Comparison of ENCODE assay signal across 8 mouse cellular contexts in the genomic region with DNA sequence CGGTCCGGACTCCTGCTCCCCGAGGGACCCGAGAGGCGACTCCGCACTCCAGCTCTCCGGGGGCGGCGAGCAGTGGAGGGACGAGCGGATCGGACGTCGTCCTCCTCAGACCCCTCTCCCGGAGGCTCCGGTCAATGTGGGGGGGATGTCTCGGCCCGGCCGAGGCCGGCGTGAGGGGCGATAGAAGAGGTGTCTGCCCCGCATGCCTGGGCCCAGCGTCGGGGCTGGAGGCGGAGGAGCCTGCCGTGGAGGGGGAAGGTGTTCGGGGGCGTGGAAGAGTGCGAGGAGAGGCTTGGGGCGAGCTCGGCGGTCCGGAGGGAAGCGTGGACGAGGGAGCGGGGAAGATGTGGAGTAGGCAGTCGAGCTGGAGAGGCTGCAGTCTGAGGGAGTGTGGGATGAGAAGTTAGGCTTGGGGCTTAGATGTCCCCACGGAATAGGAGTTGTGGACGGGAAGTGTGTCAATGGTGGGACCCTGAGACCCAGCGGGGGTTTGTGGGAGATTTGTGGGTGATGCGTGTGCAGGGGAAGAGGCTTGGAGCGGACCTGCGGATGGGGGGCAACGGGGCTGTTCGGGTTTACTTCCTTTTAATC. TPM values are rescaled to one million over a fixed set of nuclear protein-coding genes. Genes with fewer than 3 reads are reported as not detected.
DNase-seq lines count a peak whose midpoint lies in the region; ATAC-seq lines count a peak whose summit lies in the region.

No protein-coding gene starts in this region.

- no peaks in the 10 kb centered on the region for H3K27me3 ChIP-seq in heart, embryonic 14.5 days (ENCODE audit: control insufficient read depth, insufficient read depth, low read length)
- H3K27me3 ChIP-seq in liver, embryonic 13.5 days, result no peaks in the 10 kb centered on the region
- H3K27me3 ChIP-seq in neural tube, embryonic 14.5 days (ENCODE audit: control insufficient read depth, insufficient read depth, low read length), result no peaks in the 10 kb centered on the region

- H3K4me3 ChIP-seq in heart, embryonic 14.5 days (ENCODE audit: control insufficient read depth in 1 of 2, insufficient read depth in 1 of 2, low read depth in 1 of 2, low read length in 2 of 2), result peak overlapping the region; percentile 68 to 79
- H3K4me3 ChIP-seq in liver, embryonic 13.5 days (replicated peaks), result peak overlapping the region; percentile 84
- H3K4me3 ChIP-seq in neural tube, embryonic 14.5 days (ENCODE audit: low read depth, low read length), result peak overlapping the region; percentile 98

- peak overlapping the region; percentile 90 for H3K4me2 ChIP-seq in heart, embryonic 14.5 days (ENCODE audit: low read length)
- peak overlapping the region; percentile 75 for H3K4me2 ChIP-seq in liver, embryonic 13.5 days
- H3K4me2 ChIP-seq in neural tube, embryonic 14.5 days (ENCODE audit: low read depth, low read length), result peak overlapping the region; percentile 83

- H3K27ac ChIP-seq in heart, embryonic 14.5 days (replicated peaks in 1 of 2; ENCODE audit: control insufficient read depth in 1 of 2, insufficient read depth in 1 of 2, low read depth in 2 of 2, low read length in 2 of 2), result peak overlapping the region; percentile 74 to 78
- H3K27ac ChIP-seq in liver, embryonic 13.5 days, result peak overlapping the region; percentile 87
- peak overlapping the region; percentile 85 for H3K27ac ChIP-seq in neural tube, embryonic 14.5 days (ENCODE audit: low read depth, low read length)

- H3K36me3 ChIP-seq in heart, embryonic 14.5 days (ENCODE audit: control insufficient read depth, insufficient read depth, low read length), result no peaks in the 10 kb centered on the region
- H3K36me3 ChIP-seq in liver, embryonic 13.5 days, result no peaks in the 10 kb centered on the region
- no peaks in the 10 kb centered on the region for H3K36me3 ChIP-seq in neural tube, embryonic 14.5 days (ENCODE audit: control insufficient read depth, insufficient read depth, low read length)

- no peaks in the 10 kb centered on the region for H3K9me3 ChIP-seq in heart, embryonic 14.5 days (ENCODE audit: control insufficient read depth, low read length)
- H3K9me3 ChIP-seq in liver, embryonic 13.5 days (replicated peaks), result no peaks in the 10 kb centered on the region
- no peaks in the 10 kb centered on the region for H3K9me3 ChIP-seq in neural tube, embryonic 14.5 days (ENCODE audit: control insufficient read depth, low read length)

- peaks cover 0 to 7% of the 10 kb centered on the region in 2 experiments; a peak in 2 of 4 replicates for H3K4me1 ChIP-seq in heart, embryonic 14.5 days (ENCODE audit: control insufficient read depth in 2 of 2, insufficient read depth in 2 of 2, low read length in 2 of 2)
- H3K4me1 ChIP-seq in liver, embryonic 13.5 days (replicated peaks), result peaks cover 43% of the 10 kb centered on the region
- H3K4me1 ChIP-seq in neural tube, embryonic 14.5 days (ENCODE audit: control insufficient read depth, insufficient read depth, low read length), result peaks cover 5% of the 10 kb centered on the region

- under 1% methylated on average over 46 of the region's 46 CpGs for WGBS in heart, embryonic 14.5 days
- 0% methylated on average over 44 of the region's 46 CpGs for WGBS in liver, embryonic 13.5 days (ENCODE audit: insufficient replicate concordance)
- 1% methylated on average over 46 of the region's 46 CpGs for WGBS in neural tube, embryonic 14.5 days

- ATAC-seq in heart, embryonic 14.5 days (ENCODE audit: insufficient number of reproducible peaks, insufficient read depth, low FRiP score, low read depth), result peak; percentile 48; the same call in 1 of the 2 replicates
- ATAC-seq in granulocyte monocyte progenitor cell, adult 5-6 weeks (replicated peaks; ENCODE audit: poor library complexity, severe bottlenecking), result peak; percentile 61
- peak; percentile 64 for ATAC-seq in liver, embryonic 13.5 days (ENCODE audit: low read depth)
- ATAC-seq in neural tube, embryonic 14.5 days (ENCODE audit: low read depth), result peak; percentile 62; the same call in 1 of the 2 replicates

- peak overlapping the region; percentile 83 for H3K9ac ChIP-seq in heart, embryonic 14.5 days (ENCODE audit: low read length)
- peak overlapping the region; percentile 94 for H3K9ac ChIP-seq in liver, embryonic 13.5 days
- peak overlapping the region; percentile 86 for H3K9ac ChIP-seq in neural tube, embryonic 14.5 days (replicated peaks; ENCODE audit: low read depth, low read length)

- no peak for DNase-seq in heart, postnatal 4 days
- peak; percentile 64 for DNase-seq in CD4-positive, CD25-positive, alpha-beta regulatory T cell, adult 2 months (ENCODE audit: low read depth, low spot score)
- peak; percentile 60 to 71 for DNase-seq in adrenal gland, postnatal 36 days
- no peak for DNase-seq in liver, embryonic 13.5 days
- no peak for DNase-seq in cerebellum, postnatal 25 days

RNA-seq across cellular contexts. Expression of a gene that starts 0.4 kb away (rescaled TPM):
- polyA plus RNA-seq in heart, embryonic 14.5 days (2014; fragmentation: Nextera tagmentation; extraction: Ambion mirVana), result 6.6 and 8.1 TPM in 2 replicates
- total RNA-seq in heart, postnatal 4 days (2021), result 10 to 100 TPM; 10.9 to 11.3 TPM
- 10 to 100 TPM; 22.1 to 24.5 TPM for total RNA-seq in adrenal gland, postnatal 36 days (2021)
- 23.5 and 26.8 TPM in 2 replicates for total RNA-seq in granulocyte monocyte progenitor cell, adult 5-6 weeks (2014; fragmentation: Nextera tagmentation)
- 32.9 and 36.1 TPM in 2 replicates for total RNA-seq in granulocyte monocyte progenitor cell, adult 5-6 weeks (2017)
- polyA plus RNA-seq in liver, embryonic 13.5 days (2015; fragmentation: Nextera tagmentation; extraction: Ambion mirVana), result 4.5 and 5.8 TPM in 2 replicates
- polyA plus RNA-seq in neural tube, embryonic 14.5 days (2014; fragmentation: Nextera tagmentation; extraction: Ambion mirVana), result 10.4 and 11.0 TPM in 2 replicates

RNA-seq across cellular contexts. Expression of a gene that starts 9.1 kb away (rescaled TPM):
- polyA plus RNA-seq in heart, embryonic 14.5 days (2014; fragmentation: Nextera tagmentation; extraction: Ambion mirVana), result 1.9 and 3.3 TPM in 2 replicates
- 1 to 10 TPM; 2.3 to 3.0 TPM for total RNA-seq in heart, postnatal 4 days (2021)
- 10 to 100 TPM in 1 of 2 experiments, 1 to 10 TPM in 1; 7.7 to 14.2 TPM for total RNA-seq in adrenal gland, postnatal 36 days (2021)
- 0.45 and 3.7 TPM in 2 replicates for total RNA-seq in granulocyte monocyte progenitor cell, adult 5-6 weeks (2014; fragmentation: Nextera tagmentation)
- total RNA-seq in granulocyte monocyte progenitor cell, adult 5-6 weeks (2017), result 0.10 and 0.17 TPM in 2 replicates
- 1.4 and 2.0 TPM in 2 replicates for polyA plus RNA-seq in liver, embryonic 13.5 days (2015; fragmentation: Nextera tagmentation; extraction: Ambion mirVana)
- polyA plus RNA-seq in neural tube, embryonic 14.5 days (2014; fragmentation: Nextera tagmentation; extraction: Ambion mirVana), result 7.7 and 10.1 TPM in 2 replicates

RNA-seq across cellular contexts. Expression of a gene that starts 56.5 kb away (rescaled TPM):
- 45.2 and 52.9 TPM in 2 replicates for polyA plus RNA-seq in heart, embryonic 14.5 days (2014; fragmentation: Nextera tagmentation; extraction: Ambion mirVana)
- 10 to 100 TPM; 28.8 to 29.0 TPM for total RNA-seq in heart, postnatal 4 days (2021)
- 10 to 100 TPM; 28.0 to 38.2 TPM for total RNA-seq in adrenal gland, postnatal 36 days (2021)
- total RNA-seq in granulocyte monocyte progenitor cell, adult 5-6 weeks (2014; fragmentation: Nextera tagmentation), result 31.8 and 34.3 TPM in 2 replicates
- total RNA-seq in granulocyte monocyte progenitor cell, adult 5-6 weeks (2017), result 7.4 and 16.8 TPM in 2 replicates
- polyA plus RNA-seq in liver, embryonic 13.5 days (2015; fragmentation: Nextera tagmentation; extraction: Ambion mirVana), result 14.3 and 17.4 TPM in 2 replicates
- polyA plus RNA-seq in neural tube, embryonic 14.5 days (2014; fragmentation: Nextera tagmentation; extraction: Ambion mirVana), result 134 and 144 TPM in 2 replicates

Comparison
In these comparisons a context has a peak if more than half of its experiments do, and no peak if none do; other contexts are left out.
1. DNase-seq: peak in CD4-positive, CD25-positive, alpha-beta regulatory T cell, adult 2 months (single experiment) and adrenal gland, postnatal 36 days (2 of 2); none in heart, postnatal 4 days (single experiment), liver, embryonic 13.5 days (single experiment) and cerebellum, postnatal 25 days (0 of 2).
2. Peak in every context shown above with its lines, with median percentiles within 50 percentile points of each other: ATAC-seq, H3K27ac ChIP-seq, H3K4me2 ChIP-seq, H3K4me3 ChIP-seq and H3K9ac ChIP-seq.